Mouse (Mus musculus): ENCODE data around the gene Scp2.

Gene Scp2

DNA sequence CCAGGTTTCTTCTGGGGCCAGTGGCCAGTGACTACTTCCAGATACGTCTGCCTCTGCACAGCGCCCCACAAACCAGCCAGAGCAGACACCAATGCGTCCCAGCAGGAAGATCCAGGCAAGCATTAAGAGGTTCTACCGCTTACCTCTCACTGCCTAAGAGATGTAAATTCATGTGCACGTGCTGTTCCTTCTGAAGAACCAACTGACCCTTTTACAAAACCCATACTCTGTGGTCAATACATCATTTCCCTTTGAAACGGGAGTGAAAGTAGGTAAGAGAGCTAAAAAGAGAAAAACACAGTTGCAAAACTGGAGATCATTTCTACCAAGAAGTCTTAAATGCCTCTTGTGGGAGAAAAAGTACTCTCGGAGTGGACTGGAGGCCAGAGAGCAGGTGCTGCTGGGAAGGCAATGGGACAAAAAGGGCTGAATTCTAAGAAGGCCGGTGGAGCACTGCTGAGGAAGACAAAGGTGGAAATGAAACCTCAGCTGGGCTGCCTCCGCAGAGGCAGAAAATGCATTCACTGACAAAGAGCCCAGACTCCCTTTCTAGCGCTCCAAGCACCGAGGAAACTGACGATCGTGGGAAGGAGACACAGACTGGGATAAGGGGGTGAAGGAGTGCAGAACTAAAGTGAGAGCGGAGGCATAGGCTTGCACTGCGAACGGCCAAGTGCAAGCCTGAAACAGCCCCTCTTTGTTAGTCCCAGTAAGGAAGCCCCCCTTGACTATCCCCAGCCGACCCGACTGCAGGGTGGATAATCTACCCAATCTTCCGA, 85.0 kb downstream of the Scp2 start:
- peak in 1 of 2 experiments; percentile 23 for DNase-seq (ENCODE audit: low spot score in 2 of 2)

DNA sequence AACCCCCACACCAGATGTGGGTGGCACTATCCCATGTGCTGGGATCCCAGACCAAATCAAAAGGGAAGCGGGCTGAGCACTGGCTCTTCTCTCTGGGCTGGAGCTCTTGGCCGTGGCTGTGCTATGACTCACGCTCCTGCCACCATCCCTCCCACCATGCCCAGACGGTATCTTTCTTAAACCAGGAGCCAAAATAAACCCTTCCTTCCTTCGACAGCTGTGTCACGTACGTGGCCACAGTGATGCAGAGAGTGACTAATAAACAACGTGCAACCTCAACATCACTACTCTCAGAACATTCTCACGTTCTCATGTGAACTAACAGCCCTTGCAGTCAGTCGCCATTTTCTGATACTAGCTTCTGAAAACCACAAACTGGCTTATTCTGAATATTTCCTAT, 86.6 kb downstream of the Scp2 start:
- DNase-seq (ENCODE audit: low spot score in 2 of 2) = no peak

DNA sequence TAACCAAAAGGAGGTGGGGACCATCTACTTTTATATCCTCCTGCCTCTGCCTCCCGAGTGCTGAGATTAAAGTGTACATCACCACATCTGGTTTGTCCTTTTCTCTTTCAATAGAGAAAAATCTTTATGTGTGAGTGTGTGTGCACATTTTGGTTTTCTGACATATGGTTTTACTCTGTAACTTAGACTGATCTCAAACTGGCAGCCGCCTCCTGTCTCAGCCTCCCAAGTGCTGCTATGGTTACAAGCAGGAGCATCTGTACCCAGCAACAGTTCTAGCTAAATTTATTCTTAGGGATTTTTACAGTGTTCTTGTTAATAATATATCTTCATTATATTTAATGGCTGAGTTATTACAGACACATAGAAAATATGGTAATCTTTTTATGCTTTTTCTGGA, 87.6 kb downstream of the Scp2 start:
- no peak for DNase-seq (ENCODE audit: low spot score in 2 of 2)

DNA sequence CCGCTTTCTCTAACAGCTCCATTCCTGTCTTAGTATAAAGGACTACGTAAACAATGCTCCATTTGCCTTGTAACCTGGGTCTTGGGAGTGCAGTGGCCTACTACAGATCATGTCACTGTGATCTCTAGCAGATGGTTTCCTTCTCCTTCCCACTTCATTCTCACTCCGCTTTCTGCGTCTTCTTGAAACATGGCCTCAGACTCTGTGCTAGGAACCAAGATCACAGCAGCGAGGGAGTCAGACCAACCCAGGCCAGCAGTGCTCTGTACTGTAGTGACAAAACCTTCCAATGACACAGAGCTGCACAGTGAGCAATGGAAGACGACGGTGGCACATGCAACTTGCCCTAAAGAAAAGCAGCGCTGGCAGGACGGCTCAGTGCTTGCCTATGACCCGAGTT, 88.9 kb downstream of the Scp2 start:
- DNase-seq (ENCODE audit: low spot score in 2 of 2) = no peak

DNA sequence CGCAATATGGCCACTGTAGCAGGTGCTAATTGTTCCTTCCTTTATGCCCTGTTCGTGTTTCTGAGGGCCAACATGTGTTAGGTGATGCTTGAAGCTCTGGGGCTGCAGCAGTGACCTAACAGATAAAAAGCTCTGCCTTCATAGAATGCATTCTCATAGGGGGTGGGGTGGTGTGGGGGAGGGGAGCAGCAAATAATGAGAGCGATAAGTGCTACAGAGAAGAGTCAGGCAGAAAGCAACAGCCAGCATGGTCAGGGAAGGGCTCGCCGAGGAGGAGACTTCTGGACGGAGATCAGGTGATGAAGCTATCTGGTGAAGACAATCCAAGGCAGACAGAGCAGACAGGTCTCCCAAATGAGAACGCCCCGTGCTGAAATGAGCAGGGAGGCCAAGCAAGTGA, 92.1 kb downstream of the Scp2 start:
- DNase-seq (ENCODE audit: low spot score in 2 of 2) = no peak

DNA sequence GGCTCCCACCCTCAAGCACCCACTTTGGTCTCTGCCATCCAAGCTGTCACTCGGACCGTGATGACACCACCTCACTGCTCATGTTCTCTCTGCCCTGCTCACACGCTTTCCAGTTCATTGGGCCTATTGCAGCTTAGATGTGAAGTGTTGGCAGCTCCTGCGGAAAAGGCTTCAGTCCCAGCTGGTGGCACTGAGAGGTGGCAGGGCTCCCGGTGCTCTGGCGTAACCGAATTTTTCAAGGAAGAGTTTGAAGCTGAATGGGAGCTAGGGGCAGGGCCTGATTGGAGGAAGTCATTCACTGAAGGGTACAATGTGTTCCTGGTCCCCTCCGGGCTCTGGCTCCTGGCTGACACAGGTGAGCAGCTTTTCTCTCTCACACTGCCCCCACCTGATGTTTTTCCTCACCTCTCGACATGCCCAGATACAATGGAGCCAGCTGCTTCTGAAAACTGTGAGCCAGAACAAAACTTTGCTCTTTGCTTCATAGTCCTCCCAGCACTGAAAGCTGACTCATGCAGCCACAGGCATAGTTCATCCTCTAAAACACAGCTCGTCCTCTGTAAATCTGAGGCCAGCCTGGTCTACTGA, 93.0 kb downstream of the Scp2 start:
- DNase-seq (ENCODE audit: low spot score in 2 of 2) = no peak

DNA sequence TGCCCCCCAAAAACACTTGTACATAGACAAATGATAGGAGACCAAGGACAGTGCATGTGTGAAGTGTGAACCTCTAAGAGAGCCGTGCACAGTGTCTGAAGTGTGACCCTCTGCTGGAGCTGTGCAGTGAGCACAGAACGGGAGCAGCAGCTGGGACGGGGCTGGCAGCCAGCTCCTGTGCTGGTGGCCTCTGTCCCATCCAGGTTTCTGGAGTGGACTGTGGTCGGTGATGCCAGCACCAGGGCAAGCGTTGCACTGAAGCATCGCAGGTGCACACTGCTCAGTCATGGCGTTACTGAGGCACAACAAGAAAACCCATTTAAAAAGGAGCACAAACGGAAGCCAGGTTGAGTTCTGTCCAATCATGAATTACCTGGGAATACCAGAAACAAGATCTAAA, 98.7 kb downstream of the Scp2 start:
- DNase-seq (ENCODE audit: low spot score in 2 of 2) = no peak

DNA sequence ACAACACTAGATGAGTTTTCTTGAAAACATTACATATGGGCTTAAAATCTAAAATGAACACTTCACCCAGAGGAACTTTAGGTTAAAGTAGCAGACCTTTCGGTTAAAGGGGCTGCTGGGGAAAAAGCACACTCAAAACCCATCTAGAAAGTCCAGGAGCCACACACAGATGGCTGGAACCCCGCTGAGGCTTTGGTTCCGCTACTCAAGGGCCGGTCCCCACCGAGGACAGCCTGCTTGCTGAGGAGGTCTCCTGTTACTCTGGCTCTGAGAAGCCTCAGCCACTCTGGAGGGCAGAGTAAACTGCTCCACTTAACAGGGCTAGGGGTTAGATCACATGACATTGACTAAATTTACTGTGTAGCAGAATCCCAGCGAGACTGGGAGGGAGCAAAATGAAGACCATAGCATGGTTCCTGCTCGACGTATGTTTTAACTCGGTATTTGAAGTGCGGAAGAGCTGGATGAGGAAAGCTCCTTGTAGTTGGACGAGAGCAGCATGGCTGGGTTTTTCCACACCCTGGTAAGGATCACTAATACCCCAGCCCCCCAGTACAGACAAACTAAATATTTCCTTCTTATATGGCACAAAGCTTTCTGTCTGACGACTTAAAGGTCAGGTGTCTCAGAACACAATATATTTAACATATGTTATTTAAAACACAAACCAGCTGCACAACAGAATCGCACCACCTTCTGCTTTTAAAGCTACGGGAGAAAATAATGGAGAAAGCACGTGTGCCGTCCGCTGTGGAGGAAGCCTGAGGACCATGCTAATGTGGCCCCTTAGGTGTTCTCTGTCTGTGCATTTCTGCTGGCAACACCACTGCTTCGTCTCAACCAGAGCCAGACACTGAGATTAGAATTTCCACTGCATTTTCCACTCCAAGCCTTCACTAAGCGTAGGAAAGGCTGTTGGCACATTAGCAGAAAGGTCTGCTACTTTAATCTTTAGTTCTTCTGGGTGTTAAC, 99.4 kb downstream of the Scp2 start:
- no peak for DNase-seq (ENCODE audit: low spot score in 2 of 2)

DNA sequence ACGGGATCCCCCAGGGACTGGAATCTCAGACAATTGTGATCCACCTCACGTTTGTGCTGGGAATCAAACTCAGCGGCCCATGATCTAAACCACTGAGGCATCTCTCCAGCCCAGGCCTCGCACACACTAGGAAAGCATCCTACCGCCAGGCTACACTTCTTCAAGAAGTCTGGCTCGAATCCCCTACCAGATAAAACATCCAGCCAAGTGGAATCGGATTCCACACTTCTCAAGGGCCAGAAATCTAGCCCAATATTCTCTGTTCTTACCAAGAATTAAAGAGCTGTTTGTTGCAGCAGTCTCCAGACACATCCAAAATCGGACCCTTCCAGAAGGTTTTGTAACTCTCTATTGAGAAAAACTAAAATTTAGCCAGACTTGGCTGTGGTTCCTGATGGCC, 107.8 kb downstream of the Scp2 start:
- no peak for DNase-seq (ENCODE audit: low spot score in 2 of 2)

DNA sequence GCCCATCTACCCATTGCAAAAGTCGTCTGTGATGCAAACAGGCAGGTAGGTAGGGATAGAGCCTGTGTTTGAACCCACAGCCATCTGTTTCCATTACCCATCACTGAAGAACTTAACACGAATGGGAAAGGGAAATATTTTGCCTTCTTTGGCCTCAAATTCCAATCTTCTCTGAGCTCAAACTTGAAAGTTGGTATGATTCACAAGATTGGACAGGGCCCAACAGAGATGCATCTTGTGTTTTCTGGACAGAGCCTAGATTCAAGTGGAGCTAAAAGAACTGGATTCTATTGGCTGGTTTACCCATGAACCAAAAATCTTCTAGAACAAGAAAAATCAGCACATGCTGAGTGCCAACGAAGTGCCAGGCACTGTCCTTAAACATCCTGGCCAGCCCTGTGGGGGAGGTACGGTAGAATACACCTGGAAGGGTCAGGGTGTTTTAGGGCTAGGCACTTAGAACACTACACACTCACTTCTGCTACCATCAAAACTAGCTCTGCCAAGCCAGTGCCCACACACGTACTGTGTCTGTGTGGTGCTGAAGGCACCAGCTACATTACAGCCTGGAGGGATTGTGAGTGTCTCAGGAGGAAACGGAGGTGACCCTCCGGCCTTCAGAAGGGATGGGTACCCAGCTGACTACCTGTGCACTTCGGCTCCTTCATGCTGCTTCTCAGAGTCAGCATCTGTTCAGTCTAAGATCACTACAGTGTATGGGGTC, 111.6 kb downstream of the Scp2 start:
- DNase-seq (ENCODE audit: low spot score in 2 of 2) = no peak

DNA sequence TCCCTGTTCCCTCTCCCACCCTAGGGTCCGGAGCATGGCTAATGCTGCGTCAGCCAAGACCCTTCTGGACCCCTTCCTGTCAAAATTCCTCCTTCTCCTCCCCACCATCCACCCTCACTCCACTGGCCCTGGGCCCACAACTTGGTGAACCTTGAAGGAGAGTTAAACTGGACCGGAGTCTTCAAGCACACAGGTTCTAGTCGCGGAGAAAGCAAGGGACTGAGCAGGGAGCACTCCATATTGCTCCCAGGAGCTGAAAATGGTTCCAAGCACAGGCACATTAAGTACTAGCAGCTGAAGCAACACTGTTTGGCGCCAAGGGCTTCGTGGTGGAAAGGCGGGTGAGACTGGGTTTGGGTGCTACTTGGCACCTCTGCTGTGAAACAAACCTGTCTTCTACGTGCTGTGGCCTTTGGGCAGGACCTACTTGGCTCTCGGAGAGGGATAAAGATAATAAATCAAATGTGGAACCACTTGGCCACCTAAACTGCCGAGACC, 112.4 kb downstream of the Scp2 start:
- no peak for DNase-seq (ENCODE audit: low spot score in 2 of 2)

DNA sequence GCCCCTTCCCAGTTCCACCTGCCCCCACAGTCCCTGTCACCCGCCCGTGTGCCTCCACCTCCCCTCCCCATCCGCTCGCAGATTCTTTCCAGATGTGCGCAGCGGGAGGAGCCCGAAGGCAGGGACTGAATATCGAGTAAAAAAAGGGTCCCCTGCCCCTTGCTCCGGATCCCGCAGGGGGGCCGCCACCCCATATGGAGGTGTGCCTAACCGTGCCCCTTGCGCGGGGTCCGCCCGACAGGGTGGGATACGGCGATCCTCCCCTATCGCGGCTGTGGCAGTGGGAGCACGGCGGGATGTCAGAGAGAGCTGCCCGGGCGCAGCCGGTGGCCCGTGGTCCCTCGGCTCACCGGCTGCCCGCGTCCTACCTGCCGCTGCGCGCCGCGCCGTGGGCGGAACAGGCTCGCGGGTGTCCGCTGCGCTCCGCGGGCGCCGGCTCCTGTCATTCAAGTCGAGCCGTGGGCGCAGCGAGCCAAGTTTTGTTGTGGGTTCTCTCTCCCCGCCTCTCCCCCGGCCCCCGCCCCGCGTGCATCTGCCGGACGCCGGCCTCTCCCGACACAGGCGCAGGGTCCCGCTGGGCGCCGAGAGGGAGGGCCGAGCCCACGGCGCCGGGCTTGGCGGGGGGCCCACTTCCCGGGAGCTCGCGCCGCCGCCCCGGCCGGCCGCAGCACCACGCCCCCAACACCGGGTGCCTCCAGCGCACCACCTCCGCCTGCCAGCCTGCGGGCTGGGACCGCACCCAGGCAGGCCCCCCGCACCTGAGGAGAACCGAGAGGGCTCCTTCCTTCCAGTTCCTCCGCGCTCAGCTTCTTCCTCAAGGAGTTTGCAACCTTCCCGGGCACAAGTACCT, 113.1 kb downstream of the Scp2 start:
- no peak for DNase-seq (ENCODE audit: low spot score in 2 of 2)

DNA sequence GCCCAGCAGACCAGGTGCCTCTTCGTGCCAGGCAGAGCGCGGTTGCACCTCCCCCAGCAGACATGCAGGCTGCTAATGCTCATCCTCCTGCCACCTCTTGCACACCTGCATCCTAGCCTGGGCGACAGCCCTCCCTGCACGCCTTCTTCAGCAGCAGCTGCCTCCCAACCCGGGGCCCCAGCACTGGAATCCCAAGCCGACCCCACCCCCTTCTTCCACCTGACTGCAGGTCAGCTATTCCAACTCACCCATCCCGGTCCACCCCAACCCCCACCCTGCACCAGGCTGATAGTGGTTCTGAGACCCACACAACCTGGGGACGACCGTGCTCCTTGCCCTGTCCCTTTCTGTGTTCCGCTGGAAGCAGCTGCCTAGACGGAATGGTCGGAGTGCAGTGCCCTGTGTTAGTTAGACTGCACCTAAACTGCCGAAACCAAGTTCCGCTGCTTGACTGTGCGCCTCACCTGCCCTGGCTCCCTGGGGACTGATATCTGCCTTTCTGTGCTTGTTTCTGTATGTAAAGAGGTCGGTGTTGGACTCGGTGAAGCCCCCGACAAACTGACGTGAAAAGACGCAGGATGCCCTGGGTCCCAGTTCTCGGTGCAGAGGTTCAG, 113.8 kb downstream of the Scp2 start:
- DNase-seq (ENCODE audit: low spot score in 2 of 2) = no peak

DNA sequence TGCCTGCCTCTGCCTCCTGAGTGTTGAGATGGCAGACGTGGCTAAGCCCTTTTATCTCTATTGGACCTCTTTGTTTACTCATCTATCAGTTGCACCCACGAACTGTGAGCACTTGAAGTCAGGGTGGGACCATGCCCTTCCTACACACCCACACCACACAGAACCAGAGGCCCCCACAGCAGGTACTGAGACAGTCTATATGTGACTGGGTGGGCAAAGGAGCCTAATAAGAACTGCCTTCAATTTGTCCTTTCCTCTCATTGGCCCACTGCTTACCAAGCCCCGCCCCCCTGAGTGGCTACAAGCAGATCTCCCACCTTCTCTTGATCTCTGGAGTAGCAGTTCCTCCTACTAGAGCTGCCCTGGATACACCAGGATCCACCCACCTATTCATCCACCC, 118.6 kb downstream of the Scp2 start:
- DNase-seq (ENCODE audit: low spot score in 2 of 2) = no peak

DNA sequence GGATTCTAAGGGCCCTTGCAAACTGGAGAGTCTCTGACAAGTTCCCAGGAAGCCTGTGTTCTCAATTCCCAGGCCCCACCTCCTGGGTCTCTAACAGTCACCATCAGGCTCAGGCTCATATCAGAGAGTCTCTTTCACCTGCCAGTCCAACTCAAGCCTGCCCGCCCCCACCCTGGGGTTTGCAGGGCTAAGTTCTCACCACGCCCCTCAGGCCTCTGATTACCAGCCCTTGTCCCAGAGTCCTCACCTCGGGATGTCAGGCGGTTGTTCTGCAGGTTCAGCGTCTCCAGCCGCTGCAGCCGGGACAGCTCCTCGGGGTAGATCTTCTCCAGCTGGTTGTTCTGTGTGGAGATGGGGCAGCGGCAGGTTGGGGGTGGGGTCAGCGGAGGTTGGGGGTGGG, 119.5 kb downstream of the Scp2 start:
- DNase-seq (ENCODE audit: low spot score in 2 of 2) = no peak

DNA sequence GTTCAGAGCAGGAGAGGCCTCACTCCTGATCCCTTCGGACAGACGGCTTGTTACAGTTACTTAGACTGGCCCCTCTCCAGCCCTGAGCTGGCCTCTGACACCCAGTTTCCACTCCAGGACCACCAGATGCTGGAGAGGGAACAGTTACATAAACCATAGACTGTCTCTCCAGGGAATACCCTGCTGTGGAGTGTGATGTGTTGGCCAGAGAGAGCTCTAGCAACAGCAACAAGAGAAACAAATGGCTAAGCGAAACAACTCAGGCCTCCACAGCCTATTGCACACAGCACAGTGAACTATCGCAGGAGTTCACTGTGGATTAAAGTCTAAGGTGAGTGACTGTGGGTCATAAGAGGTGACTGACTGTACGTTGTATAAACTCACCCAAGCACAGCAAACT, 120.2 kb downstream of the Scp2 start:
- DNase-seq (ENCODE audit: low spot score in 2 of 2) = no peak

DNA sequence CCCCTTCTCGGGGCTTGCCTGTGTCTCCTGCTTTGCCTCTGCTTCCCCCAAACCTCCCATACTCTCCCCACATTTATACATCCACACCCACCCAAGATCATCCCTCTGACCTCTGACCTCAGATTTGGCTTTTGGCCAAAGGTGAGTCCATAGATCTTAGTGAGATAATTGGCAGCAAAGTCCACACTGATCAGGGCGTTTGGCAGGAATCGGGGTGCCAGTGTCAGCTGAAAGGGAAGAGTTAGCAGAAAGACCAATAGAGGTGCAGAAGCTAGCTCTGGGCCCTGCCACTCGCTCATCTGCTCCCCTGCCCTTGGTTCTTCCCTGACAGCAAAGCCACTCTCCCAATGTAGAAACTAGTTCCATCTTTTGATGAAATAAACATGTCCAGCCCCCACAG, 121.6 kb downstream of the Scp2 start:
- no peak for DNase-seq (ENCODE audit: low spot score in 2 of 2)

DNA sequence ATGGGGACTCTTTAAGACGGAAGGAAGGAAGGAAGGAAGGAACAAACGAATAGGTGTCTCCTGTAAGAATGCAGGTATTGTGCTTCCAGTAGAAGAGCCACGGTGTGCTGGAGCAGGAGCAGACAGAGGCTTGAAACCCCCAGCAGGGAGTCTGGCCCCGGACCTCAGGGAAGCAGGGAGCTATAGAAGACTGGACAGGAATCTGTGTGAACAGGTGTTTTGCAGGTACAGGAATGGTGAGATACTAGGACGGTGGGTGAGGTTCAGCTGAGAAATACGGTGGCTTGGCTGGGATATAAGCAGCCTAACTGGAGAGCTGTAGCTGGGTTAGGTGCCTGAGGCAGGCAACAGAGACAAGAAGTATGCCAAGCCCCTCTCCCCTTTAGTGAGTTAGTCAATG, 124.6 kb downstream of the Scp2 start:
- no peak for DNase-seq (ENCODE audit: low spot score in 2 of 2)

DNA sequence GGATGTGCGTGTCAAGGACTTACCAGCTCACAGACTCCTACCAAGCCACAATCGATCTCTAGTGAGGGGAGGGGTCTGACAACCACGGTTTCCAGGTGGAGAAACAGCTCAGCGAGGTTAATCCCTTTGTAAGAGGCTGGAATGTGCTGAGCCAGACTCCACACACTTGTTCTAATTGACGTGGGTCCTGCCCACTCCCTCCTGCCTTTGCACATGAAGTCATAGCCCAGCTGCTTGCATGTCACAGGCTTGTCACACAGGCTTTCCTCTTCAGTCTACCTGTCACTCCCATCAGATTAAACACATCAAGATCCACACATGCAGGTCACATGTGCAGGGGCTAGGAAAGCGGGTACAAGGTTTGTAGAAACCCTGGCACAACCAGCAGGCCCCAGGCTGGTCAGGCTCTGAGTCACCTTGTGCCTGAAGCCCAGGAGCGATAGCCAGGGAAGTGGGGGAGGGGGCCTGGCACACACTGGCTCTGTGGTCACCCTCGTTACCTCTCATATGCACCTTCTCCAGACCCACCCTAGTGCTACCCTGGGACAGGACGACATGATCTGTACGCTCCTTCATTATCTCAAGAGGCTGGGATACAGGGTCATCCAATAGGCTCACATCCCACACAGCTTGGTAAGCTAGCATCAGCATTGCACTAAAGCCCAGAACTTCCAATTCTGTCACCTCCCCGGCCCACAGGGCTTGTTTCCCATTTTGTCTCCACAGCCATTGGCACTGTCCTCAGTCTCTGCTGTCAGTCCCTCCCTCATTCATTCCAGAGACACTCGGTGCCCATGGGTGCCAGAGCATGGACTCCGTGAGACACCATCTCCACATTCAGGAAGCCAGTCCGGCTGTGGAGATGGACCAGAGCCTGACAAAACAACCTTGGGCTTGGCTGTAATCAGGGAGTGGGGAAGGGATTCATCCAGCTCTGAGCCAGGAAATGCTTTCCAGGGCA, 125.6 kb downstream of the Scp2 start:
- DNase-seq (ENCODE audit: low spot score in 2 of 2) = no peak
